Mouse (Mus musculus): Measurements from ENCODE around the gene Ooep.
"Not testable (repeated sequence)": the region's sequence is repeated elsewhere in the genome, so short reads cannot be mapped to it uniquely, and the experiment has no call there.

DNA sequence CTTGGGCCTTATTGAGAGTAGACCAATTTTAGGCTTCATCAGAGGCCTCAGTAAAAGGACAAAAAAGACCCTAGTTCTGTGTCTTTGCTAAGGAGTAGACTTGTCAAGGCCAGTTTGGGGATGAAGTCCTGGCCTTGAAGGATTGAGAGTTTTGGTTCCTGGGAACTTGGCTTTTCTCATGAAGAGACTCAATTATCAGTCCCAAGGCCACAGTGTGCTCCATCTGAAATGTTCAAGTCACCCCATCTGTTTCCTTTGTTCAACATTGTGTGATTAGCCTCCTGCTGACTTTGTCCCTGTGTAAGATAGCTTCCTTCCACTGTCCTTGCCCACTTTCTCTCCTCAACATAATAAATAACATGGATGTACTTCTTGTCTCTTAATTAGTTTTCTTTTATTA is 28.5 kb downstream of the Ooep start:
- TF ChIP-seq CTCF, POLR2A (IDR thresholded peaks at IDR 0.05; ENCODE audit: insufficient read depth, low read depth, low read length): not testable (repeated sequence)

Measured in olfactory bulb, adult 2 months (tissue).